Mouse (Mus musculus) liver, postnatal 0 days (tissue): ENCODE measurements around the gene Gpr21. TPM values are rescaled to one million over a fixed set of nuclear protein-coding genes. Genes with fewer than 3 reads are reported as not detected.

Source experiments
- ATAC-seq: fragments of 200-750 bp; cut with Nextera tagmentation; 2 replicates; pipeline ENCODE4 v1.8.0; 2017; ENCODE audit warnings: mild to moderate bottlenecking, moderate library complexity
- DNase-seq: peaks from one replicate; pipeline ENCODE4 v3.0.0-alpha.2; 2016
- H3K27ac ChIP-seq: fragments of 300-500 bp; sonication (generic); 2 replicates; pipeline ENCODE4 v1.5.1; 2014; ENCODE audit warnings: antibody characterized with exemption, moderate library complexity, mild to moderate bottlenecking, low read depth
- H3K27me3 ChIP-seq: fragments of 300-500 bp; sonication (generic); 2 replicates; pipeline ENCODE4 v1.6.1; 2014; ENCODE audit warnings: low read length, control low read depth, mixed read lengths; ENCODE audit not compliant: insufficient read depth
- H3K36me3 ChIP-seq: fragments of 300-500 bp; sonication (generic); replicated peaks from 2 replicates; pipeline ENCODE4 v1.6.1; 2014; ENCODE audit warnings: mild to moderate bottlenecking, control low read depth, low read length, moderate library complexity, mixed read lengths; ENCODE audit not compliant: insufficient read depth
- H3K4me1 ChIP-seq: fragments of 300-500 bp; sonication (generic); 2 replicates; pipeline ENCODE4 v1.6.1; 2014; ENCODE audit warnings: antibody characterized with exemption, mild to moderate bottlenecking, control low read depth; ENCODE audit not compliant: insufficient read depth
- H3K4me2 ChIP-seq: fragments of 300-500 bp; sonication (generic); 2 replicates; pipeline ENCODE4 v1.6.1; 2014; ENCODE audit warnings: low read depth, mild to moderate bottlenecking, low read length, moderate library complexity, mixed read lengths
- H3K4me3 ChIP-seq: fragments of 300-500 bp; sonication (generic); 2 replicates; pipeline ENCODE4 v1.5.1; 2014; ENCODE audit warnings: low read depth, low read length
- H3K9ac ChIP-seq: fragments of 300-500 bp; sonication (generic); replicated peaks from 2 replicates; pipeline ENCODE4 v1.6.1; 2014; ENCODE audit warnings: mild to moderate bottlenecking, moderate library complexity
- H3K9me3 ChIP-seq: fragments of 300-500 bp; sonication (generic); 2 replicates; pipeline ENCODE4 v1.6.1; 2016; ENCODE audit warnings: mild to moderate bottlenecking, control low read depth, low read length, mixed read lengths
- CTCF ChIP-seq: sonication (generic); IDR thresholded peaks from 2 replicates; pipeline ENCODE4 v1.5.1; 2016; ENCODE audit warnings: antibody characterized with exemption, low read depth
- EP300 ChIP-seq: IDR thresholded peaks from 2 replicates; pipeline ENCODE4 v1.6.1; 2016; ENCODE audit warnings: antibody characterized with exemption, low read depth, mild to moderate bottlenecking
- WGBS: fragments of 180-500 bp; shearing (Covaris S2); extraction: QIAGEN DNeasy Blood & Tissue Kit; methylation state at CpG from one replicate; pipeline ENCODE4 v1.1.7; 2014; ENCODE audit not compliant: insufficient replicate concordance; 5-methylcytosine and 5-hydroxymethylcytosine counted together
- polyA plus RNA-seq: library from polyadenylated mRNA; unstranded; fragments of >200 nt; fragmentation: Nextera tagmentation; extraction: Ambion mirVana; gene quantifications from 2 replicates; pipeline ENCODE4 v1.2.1, GENCODE M21; 2015

Gpr21 gene
- 0.08 and 0.09 TPM in 2 replicates for polyA plus RNA-seq

DNA sequence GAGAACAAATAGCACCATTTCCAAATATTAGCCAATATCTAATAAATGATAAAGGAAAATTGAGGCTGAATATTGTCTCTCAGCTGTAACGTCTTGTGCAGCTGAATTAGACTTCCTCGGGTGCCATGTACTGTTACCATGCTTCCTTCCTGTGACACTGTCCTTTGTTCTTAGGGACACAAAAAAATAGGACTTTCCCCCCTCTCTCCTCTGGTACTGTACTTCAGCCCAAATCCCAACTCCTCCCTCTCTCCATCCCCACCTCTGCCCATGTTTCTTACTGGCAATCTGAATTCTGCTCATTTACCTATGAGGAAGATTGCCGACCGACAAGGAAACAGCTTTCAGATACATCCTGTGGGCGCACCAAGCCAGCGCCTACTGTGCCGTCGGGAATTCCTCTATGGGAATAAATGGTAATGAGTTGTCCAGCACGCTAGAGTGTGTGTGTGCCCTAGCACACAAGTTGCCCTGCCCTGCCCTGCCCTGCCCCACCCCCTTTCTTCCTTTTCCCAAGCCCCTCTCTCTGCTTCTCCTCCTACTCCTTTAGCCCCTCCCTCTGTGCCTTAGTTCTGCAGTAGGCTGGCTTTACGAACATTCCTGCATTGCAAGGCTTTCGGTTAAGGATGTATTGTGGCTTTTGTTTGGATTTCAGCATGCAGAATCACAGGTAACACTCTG is at the start of gene Gpr21:
TSS of gene Gpr21 (plus strand) at position 303 of the 681 bp plus-strand sequence.
- Histone ChIP-seq H3K9me3 (no peaks in the 10 kb centered on the region), H3K4me1 (no peaks in the 10 kb centered on the region), H3K27ac (no peak within 1 kb of the TSS), H3K4me3 (no peak within 1 kb of the TSS), H3K4me2 (no peak within 1 kb of the TSS; the same call in 1 of the 2 replicates), H3K36me3 (peaks cover 6% of the 10 kb centered on the region; the same call in 1 of the 2 replicates), H3K9ac (no peak within 1 kb of the TSS), H3K27me3 (no peaks in the 10 kb centered on the region)
- ATAC-seq (no peak), DNase-seq (no peak)
- TF ChIP-seq EP300 (no peak), CTCF (no peak)
- 46% methylated on average over 11 of the region's 11 CpGs for WGBS

DNA sequence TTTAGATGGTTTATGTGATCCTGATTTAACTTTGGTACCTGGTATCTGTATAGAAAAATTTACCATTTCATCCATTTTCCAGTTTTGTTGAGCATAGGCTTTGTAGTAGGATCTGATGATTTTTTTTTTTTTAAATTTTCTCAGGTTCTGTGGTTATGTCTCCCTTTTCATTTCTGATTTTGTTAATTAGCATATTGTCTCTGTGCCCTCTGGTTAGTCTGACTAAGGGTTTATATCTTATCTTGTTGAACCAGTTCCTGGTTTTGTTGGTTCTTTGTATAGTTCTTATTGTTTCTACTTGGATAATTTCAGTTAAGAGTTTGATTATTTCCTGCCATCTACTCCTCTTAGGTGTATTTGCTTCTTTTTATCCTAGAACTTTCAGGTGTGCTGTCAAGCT is 36.6 kb upstream of the Gpr21 start:
- TF ChIP-seq EP300, result no peak
- no peak for TF ChIP-seq CTCF
- Histone ChIP-seq H3K4me3 (no peak overlapping the region), H3K27me3 (no peaks in the 10 kb centered on the region), H3K4me2 (no peak overlapping the region), H3K27ac (no peak overlapping the region), H3K9ac (no peak overlapping the region), H3K4me1 (no peaks in the 10 kb centered on the region), H3K36me3 (peaks cover 18% of the 10 kb centered on the region), H3K9me3 (no peaks in the 10 kb centered on the region)
- ATAC-seq, result no peak
- DNase-seq, result no peak

DNA sequence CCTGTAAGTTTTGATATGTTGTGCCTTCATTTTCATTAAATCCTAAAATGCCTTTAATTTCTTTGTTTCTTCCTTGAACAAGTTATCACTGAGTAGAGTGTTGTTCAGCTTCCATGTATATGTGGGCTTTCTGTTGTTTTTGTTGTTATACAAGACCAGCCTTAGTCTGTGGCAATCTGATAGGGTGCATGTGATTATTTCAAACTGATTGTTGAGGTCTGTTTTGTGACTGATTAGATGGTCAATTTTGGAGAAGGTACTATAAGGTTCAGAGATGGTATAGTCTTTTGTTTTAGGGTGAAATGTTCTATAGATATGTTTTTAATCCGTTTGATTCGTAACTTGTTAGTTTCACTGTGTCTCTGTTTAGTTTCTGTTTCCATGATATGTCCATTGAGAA is 36.1 kb upstream of the Gpr21 start:
- WGBS, result 62% methylated on average over 2 of the region's 2 CpGs
- H3K27me3 ChIP-seq, result no peaks in the 10 kb centered on the region
- peaks cover 19% of the 10 kb centered on the region for H3K36me3 ChIP-seq
- DNase-seq, result no peak
- 0 out of 2 replicates have a peak, but pooled peaks have one; percentile 34 for TF ChIP-seq EP300
- TF ChIP-seq CTCF, result no peak
- H3K9ac ChIP-seq, result no peak overlapping the region
- H3K4me3 ChIP-seq, result no peak overlapping the region
- no peaks in the 10 kb centered on the region for H3K9me3 ChIP-seq
- no peak for ATAC-seq
- H3K27ac ChIP-seq, result no peak overlapping the region
- no peaks in the 10 kb centered on the region for H3K4me1 ChIP-seq
- no peak overlapping the region for H3K4me2 ChIP-seq

DNA sequence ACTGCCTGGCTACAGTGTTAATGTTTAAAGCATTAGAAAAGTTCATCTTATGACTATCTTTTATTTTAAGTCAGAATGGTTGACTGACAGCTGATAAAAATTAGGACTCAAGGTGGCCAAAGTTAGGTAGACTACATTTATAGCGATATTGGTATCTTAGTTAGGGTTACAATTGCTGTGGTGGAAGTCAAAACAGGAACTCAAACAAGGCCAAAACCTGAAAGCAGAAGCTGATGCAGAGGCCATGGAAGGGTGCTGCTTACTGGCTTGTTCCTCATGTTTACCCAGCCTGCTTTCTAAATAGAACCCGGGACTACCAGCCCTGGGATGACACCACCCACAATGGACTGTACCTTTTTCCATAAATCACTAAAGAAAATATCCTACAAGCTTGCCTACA is 32.0 kb upstream of the Gpr21 start:
- ATAC-seq, result no peak
- Histone ChIP-seq H3K9ac (no peak overlapping the region), H3K27me3 (no peaks in the 10 kb centered on the region), H3K4me2 (no peak overlapping the region), H3K36me3 (peaks cover 19% of the 10 kb centered on the region), H3K9me3 (no peaks in the 10 kb centered on the region), H3K27ac (no peak overlapping the region), H3K4me1 (no peaks in the 10 kb centered on the region), H3K4me3 (no peak overlapping the region)
- WGBS, result 59% methylated on average over 2 of the region's 2 CpGs
- TF ChIP-seq CTCF (no peak), EP300 (no peak)
- no peak for DNase-seq

DNA sequence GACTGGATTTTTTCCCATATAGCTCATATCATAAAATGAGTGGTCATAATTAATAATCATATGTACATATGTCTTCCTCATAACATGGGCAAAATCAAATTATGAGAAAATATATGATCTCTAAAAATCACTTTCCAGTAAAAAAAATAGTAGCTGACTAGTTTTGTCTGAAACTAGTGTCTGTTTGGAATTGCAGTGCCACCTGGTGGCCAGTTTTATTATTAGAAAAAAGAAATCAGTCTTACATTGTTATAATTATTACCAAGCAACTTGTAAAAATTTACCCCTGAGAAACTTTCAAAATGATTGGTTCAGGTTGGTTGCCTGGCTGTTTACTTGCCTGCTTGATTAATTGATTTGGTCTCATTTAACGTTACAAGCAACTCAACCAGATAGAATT is 30.8 kb upstream of the Gpr21 start:
- DNase-seq (peak; percentile 18), ATAC-seq (no peak)
- TF ChIP-seq CTCF (peak; percentile 60), EP300 (no peak)
- WGBS, result 82% methylated on average over 1 of the region's 1 CpGs
- Histone ChIP-seq H3K27me3 (no peaks in the 10 kb centered on the region), H3K4me1 (no peaks in the 10 kb centered on the region), H3K9ac (no peak overlapping the region), H3K27ac (no peak overlapping the region), H3K36me3 (peaks cover 22% of the 10 kb centered on the region), H3K4me3 (no peak overlapping the region), H3K4me2 (no peak overlapping the region), H3K9me3 (no peaks in the 10 kb centered on the region)

DNA sequence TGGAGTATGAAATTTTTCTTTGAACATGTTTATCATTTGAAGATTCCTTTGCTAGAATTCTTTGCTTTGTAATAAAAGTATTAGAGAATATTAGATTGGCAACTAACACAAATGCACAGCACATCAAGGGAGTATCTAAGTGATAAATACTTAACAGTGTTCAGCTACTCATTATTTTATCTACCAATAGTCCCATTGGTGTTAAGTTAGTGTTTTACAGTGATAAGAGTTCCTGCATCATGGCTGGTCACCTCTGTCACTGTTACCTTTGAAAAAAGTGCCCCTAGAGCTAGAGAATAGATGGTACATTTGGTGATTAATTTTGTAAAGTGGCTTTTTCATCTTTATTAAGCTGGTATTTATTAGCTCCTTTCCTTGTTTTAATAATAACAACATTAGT is 29.7 kb upstream of the Gpr21 start:
- H3K36me3 ChIP-seq, result peaks cover 22% of the 10 kb centered on the region
- no peaks in the 10 kb centered on the region for H3K4me1 ChIP-seq
- no peak for ATAC-seq
- no peak overlapping the region for H3K9ac ChIP-seq
- DNase-seq, result no peak
- no peaks in the 10 kb centered on the region for H3K27me3 ChIP-seq
- TF ChIP-seq CTCF (no peak), EP300 (no peak)
- no peak overlapping the region for H3K27ac ChIP-seq
- no peak overlapping the region for H3K4me2 ChIP-seq
- no peak overlapping the region for H3K4me3 ChIP-seq
- H3K9me3 ChIP-seq, result no peaks in the 10 kb centered on the region
